Mouse (Mus musculus) hindbrain, embryonic 16.5 days (tissue): ENCODE measurements around the gene Arf6. TPM values are rescaled to one million over a fixed set of nuclear protein-coding genes. Genes with fewer than 3 reads are reported as not detected.
A peak's percentile ranks its signal among the peaks of the same experiment; 100 is the strongest.

Source experiments
- ATAC-seq: fragments of 200-750 bp; cut with Nextera tagmentation; 2 replicates; pipeline ENCODE4 v1.8.0; 2017; ENCODE audit warnings: moderate TSS enrichment, moderate library complexity
- H3K27ac ChIP-seq: fragments of 300-500 bp; sonication (generic); 2 replicates; pipeline ENCODE4 v1.5.1; 2014; ENCODE audit warnings: low read depth, mild to moderate bottlenecking, control low read depth, low read length, moderate library complexity
- H3K27me3 ChIP-seq: fragments of 300-500 bp; sonication (generic); replicated peaks from 2 replicates; pipeline ENCODE4 v1.6.1; 2014; ENCODE audit warnings: low read length; ENCODE audit not compliant: control insufficient read depth, insufficient read depth
- H3K36me3 ChIP-seq: fragments of 300-500 bp; sonication (generic); 2 replicates; pipeline ENCODE4 v1.6.1; 2014; ENCODE audit warnings: mild to moderate bottlenecking, low read length, moderate library complexity, mixed read lengths; ENCODE audit not compliant: control insufficient read depth, insufficient read depth
- H3K4me1 ChIP-seq: fragments of 300-500 bp; sonication (generic); 2 replicates; pipeline ENCODE4 v1.6.1; 2014; ENCODE audit warnings: low read depth, low read length; ENCODE audit not compliant: control insufficient read depth, insufficient read depth
- H3K4me2 ChIP-seq: fragments of 300-500 bp; sonication (generic); 2 replicates; pipeline ENCODE4 v1.6.1; 2014; ENCODE audit warnings: mild to moderate bottlenecking, low read length, control low read depth, moderate library complexity
- H3K4me3 ChIP-seq: fragments of 300-500 bp; sonication (generic); 2 replicates; pipeline ENCODE4 v1.5.1; 2014; ENCODE audit warnings: mild to moderate bottlenecking, low read length, control low read depth, moderate library complexity
- H3K9ac ChIP-seq: fragments of 300-500 bp; sonication (generic); 2 replicates; pipeline ENCODE4 v1.6.1; 2014; ENCODE audit warnings: low read depth, mild to moderate bottlenecking, control low read depth, low read length, moderate library complexity
- H3K9me3 ChIP-seq: fragments of 300-500 bp; sonication (generic); 2 replicates; pipeline ENCODE4 v1.6.1; 2014; ENCODE audit warnings: mild to moderate bottlenecking, low read length, moderate library complexity; ENCODE audit not compliant: control insufficient read depth
- WGBS: fragments of 180-500 bp; shearing (Covaris S2); extraction: QIAGEN DNeasy Blood & Tissue Kit; methylation state at CpG from one replicate; pipeline ENCODE4 v1.1.7; 2014; 5-methylcytosine and 5-hydroxymethylcytosine counted together
- polyA plus RNA-seq: library from polyadenylated mRNA; unstranded; fragments of >200 nt; fragmentation: Nextera tagmentation; extraction: Ambion mirVana; gene quantifications from 2 replicates; pipeline ENCODE4 v1.2.1, GENCODE M21; 2015

Gene Arf6
- polyA plus RNA-seq, 1 experiment from 2014 or later: 20.7 TPM

- WGBS: 30% methylated on average over 2 of the region's 2 CpGs
These were observed 28.9 kb downstream of the Arf6 start for GRCm38 (mm10) chr12:69400871-69401286.

GRCm38 (mm10) chr12:69402100-69402499, 30.1 kb downstream of the Arf6 start:
- ATAC-seq: no peak
- 70% methylated on average over 9 of the region's 9 CpGs for WGBS
- H3K4me1 ChIP-seq: 0 out of 2 replicates have a peak, but pooled peaks cover 2% of the 10 kb centered on the region

More at GRCm38 (mm10) chr12:69400871-69401286, 28.9 kb downstream of the Arf6 start:
- Histone ChIP-seq H3K36me3 (no peaks in the 10 kb centered on the region), H3K27me3 (no peaks in the 10 kb centered on the region), H3K4me1 (0 out of 2 replicates have a peak, but pooled peaks cover 2% of the 10 kb centered on the region), H3K9ac (no peak overlapping the region), H3K27ac (no peak overlapping the region), H3K9me3 (no peaks in the 10 kb centered on the region), H3K4me3 (no peak overlapping the region), H3K4me2 (no peak overlapping the region)
- ATAC-seq: no peak

DNA sequence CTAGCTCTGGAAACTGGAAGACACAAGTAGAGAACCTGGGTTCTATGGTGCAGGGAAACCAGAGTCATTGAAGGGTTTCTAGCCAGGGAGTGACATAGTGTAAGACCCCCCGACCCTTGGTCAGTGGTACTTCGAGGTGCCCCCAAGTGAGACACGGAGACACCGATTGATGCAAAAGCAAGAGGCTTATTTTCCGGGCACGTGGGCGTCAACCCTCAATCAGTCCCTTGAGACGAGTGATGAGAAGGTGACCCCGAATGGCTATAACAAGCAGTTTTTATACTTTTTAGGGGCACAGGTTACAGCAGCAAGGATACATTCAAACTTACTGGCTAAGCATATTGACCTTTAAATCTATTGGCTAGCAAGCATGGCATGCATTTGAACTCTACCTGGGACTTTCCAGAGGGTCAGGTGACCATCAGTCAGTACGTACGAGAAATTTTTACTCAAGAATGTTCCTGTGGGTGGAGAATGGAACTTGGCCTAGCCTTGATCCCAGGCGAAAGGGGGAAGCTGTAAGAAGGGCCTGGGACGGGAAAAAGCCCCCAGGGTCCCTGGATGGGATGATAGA, 30.7 kb downstream of the Arf6 start:
- Histone ChIP-seq H3K9ac (no peak overlapping the region), H3K4me3 (no peak overlapping the region), H3K27me3 (no peaks in the 10 kb centered on the region), H3K4me2 (no peak overlapping the region), H3K27ac (no peak overlapping the region), H3K4me1 (0 out of 2 replicates have a peak, but pooled peaks cover 2% of the 10 kb centered on the region), H3K36me3 (no peaks in the 10 kb centered on the region), H3K9me3 (no peaks in the 10 kb centered on the region)
- ATAC-seq: no peak
- WGBS: 91% methylated on average over 13 of the region's 13 CpGs

More at GRCm38 (mm10) chr12:69402100-69402499, 30.1 kb downstream of the Arf6 start:
- H3K4me3 ChIP-seq: no peak overlapping the region
- no peak overlapping the region for H3K4me2 ChIP-seq
- no peaks in the 10 kb centered on the region for H3K27me3 ChIP-seq
- H3K9ac ChIP-seq: no peak overlapping the region
- no peaks in the 10 kb centered on the region for H3K36me3 ChIP-seq
- no peaks in the 10 kb centered on the region for H3K9me3 ChIP-seq
- no peak overlapping the region for H3K27ac ChIP-seq

DNA sequence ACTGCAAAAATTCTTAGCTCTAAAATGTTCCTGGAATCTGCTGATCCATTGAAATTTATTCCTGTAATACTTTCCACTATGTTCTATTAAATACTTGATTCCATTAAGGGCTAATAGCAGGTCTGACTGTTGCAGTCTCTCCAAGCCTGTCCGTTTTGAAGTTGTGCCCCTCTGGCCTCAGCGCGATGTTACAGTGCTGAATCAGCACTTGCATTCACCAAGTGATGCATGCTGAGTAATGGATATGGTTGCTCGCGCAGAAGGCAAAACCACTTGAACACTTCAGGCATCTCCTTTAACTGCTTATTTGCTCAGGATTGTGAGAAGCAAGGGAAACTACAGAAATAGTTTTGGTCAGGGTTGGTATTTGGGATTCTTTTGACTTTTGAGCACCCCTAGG, 38.8 kb downstream of the Arf6 start:
- Histone ChIP-seq H3K27me3 (no peaks in the 10 kb centered on the region), H3K27ac (no peak overlapping the region), H3K4me2 (no peak overlapping the region), H3K36me3 (no peaks in the 10 kb centered on the region), H3K9ac (no peak overlapping the region), H3K4me3 (no peak overlapping the region), H3K9me3 (no peaks in the 10 kb centered on the region), H3K4me1 (no peaks in the 10 kb centered on the region)
- no peak for ATAC-seq
- 53% methylated on average over 5 of the region's 5 CpGs for WGBS

DNA sequence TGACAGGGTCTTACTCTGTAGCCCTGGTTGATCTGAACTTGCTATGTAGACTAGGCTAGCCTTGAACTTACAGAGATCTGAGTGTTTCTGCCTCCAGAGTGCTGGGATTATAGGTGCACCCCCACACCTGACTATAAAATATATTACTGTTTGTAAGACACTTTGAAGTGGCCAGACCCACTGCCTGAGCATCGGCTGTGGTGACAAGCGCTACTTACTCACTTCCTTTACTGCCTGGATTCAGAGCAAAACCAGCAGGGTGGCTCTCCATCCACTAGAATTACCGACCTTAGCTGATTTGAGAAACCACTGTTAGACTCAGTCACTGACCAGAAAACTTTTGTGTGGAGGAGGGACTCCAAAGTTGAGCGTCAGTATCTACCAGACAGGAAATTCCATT, 40.0 kb downstream of the Arf6 start:
- H3K9ac ChIP-seq: no peak overlapping the region
- no peaks in the 10 kb centered on the region for H3K4me1 ChIP-seq
- no peak for ATAC-seq
- H3K27ac ChIP-seq: no peak overlapping the region
- H3K4me2 ChIP-seq: no peak overlapping the region
- no peak overlapping the region for H3K4me3 ChIP-seq
- no peaks in the 10 kb centered on the region for H3K36me3 ChIP-seq
- H3K9me3 ChIP-seq: no peaks in the 10 kb centered on the region
- WGBS: 73% methylated on average over 4 of the region's 4 CpGs
- H3K27me3 ChIP-seq: no peaks in the 10 kb centered on the region

- no peak overlapping the region for H3K27ac ChIP-seq
- 82% methylated on average over 3 of the region's 3 CpGs for WGBS
- no peak overlapping the region for H3K4me3 ChIP-seq
- H3K27me3 ChIP-seq: no peaks in the 10 kb centered on the region
- H3K4me1 ChIP-seq: no peaks in the 10 kb centered on the region
- no peak overlapping the region for H3K9ac ChIP-seq
- no peaks in the 10 kb centered on the region for H3K9me3 ChIP-seq
- no peaks in the 10 kb centered on the region for H3K36me3 ChIP-seq
- ATAC-seq: no peak
- no peak overlapping the region for H3K4me2 ChIP-seq
These were observed 41.4 kb downstream of the Arf6 start for GRCm38 (mm10) chr12:69413303-69413702.

- H3K36me3 ChIP-seq: no peaks in the 10 kb centered on the region
- no peak overlapping the region for H3K4me2 ChIP-seq
- no peaks in the 10 kb centered on the region for H3K9me3 ChIP-seq
- 88% methylated on average over 4 of the region's 4 CpGs for WGBS
- ATAC-seq: no peak
- H3K27ac ChIP-seq: no peak overlapping the region
- H3K4me3 ChIP-seq: no peak overlapping the region
- no peaks in the 10 kb centered on the region for H3K27me3 ChIP-seq
- no peaks in the 10 kb centered on the region for H3K4me1 ChIP-seq
- H3K9ac ChIP-seq: no peak overlapping the region
These were observed 43.0 kb downstream of the Arf6 start for GRCm38 (mm10) chr12:69414826-69415572.

DNA sequence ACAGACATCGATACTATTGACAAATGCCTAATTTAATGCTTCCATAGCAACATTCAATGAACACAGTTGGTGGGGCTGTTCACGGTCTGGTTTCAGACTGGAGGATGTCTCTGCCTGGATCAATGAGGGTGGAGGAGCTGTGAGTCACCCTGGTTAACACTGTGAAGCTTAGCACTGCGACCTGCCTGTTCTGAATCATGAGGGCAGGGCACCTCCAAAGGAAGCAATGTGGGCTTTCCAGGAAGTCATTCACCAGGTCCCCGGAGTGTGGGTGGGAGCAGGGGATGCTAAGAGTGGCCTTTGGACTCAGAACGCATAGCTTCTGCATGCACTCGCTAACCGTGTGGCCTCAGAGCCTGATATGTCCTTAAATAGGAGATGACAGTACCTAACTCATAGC, 44.8 kb downstream of the Arf6 start:
- Histone ChIP-seq H3K9ac (no peak overlapping the region), H3K27ac (no peak overlapping the region), H3K4me1 (no peaks in the 10 kb centered on the region), H3K27me3 (no peaks in the 10 kb centered on the region), H3K4me3 (no peak overlapping the region), H3K4me2 (no peak overlapping the region), H3K9me3 (no peaks in the 10 kb centered on the region), H3K36me3 (no peaks in the 10 kb centered on the region)
- WGBS: 68% methylated on average over 7 of the region's 7 CpGs
- no peak for ATAC-seq

- H3K27ac ChIP-seq: no peak overlapping the region
- no peaks in the 10 kb centered on the region for H3K4me1 ChIP-seq
- H3K4me2 ChIP-seq: no peak overlapping the region
- H3K9ac ChIP-seq: no peak overlapping the region
- no peaks in the 10 kb centered on the region for H3K36me3 ChIP-seq
- no peak overlapping the region for H3K4me3 ChIP-seq
- no peaks in the 10 kb centered on the region for H3K27me3 ChIP-seq
- ATAC-seq: peak; percentile 85
- WGBS: 61% methylated on average over 9 of the region's 9 CpGs
- H3K9me3 ChIP-seq: peaks cover 3% of the 10 kb centered on the region; the same call in 1 of the 2 replicates
These were observed 45.8 kb downstream of the Arf6 start for GRCm38 (mm10) chr12:69417701-69418291.
